Mouse (Mus musculus): ENCODE data around the gene Thnsl2.
A peak's percentile ranks its signal among the peaks of the same experiment; 100 is the strongest.

Gene Thnsl2

GRCm38 (mm10) chr6:71143894-71144455, at the start of gene Thnsl2:
Gene Thnsl2 (minus strand): TSS chr6:71144439.
- DNase-seq (ENCODE audit: low spot score in 2 of 2): peak; percentile 18 to 29

- DNase-seq (ENCODE audit: low spot score in 2 of 2): no peak
Observed at GRCm38 (mm10) chr6:71193151-71193740, 49.0 kb upstream of the Thnsl2 start.

- DNase-seq (ENCODE audit: low spot score in 2 of 2): no peak
Observed at GRCm38 (mm10) chr6:71190501-71190900, 46.3 kb upstream of the Thnsl2 start.

GRCm38 (mm10) chr6:71189578-71189977, 45.3 kb upstream of the Thnsl2 start:
- DNase-seq (ENCODE audit: low spot score in 2 of 2): no peak

GRCm38 (mm10) chr6:71184941-71185604, 40.8 kb upstream of the Thnsl2 start:
- DNase-seq (ENCODE audit: low spot score in 2 of 2): no peak

GRCm38 (mm10) chr6:71180596-71180995, 36.4 kb upstream of the Thnsl2 start:
- DNase-seq (ENCODE audit: low spot score in 2 of 2): no peak

GRCm38 (mm10) chr6:71172812-71173580, 28.8 kb upstream of the Thnsl2 start:
- DNase-seq (ENCODE audit: low spot score in 2 of 2): no peak

GRCm38 (mm10) chr6:71166551-71167169, 22.4 kb upstream of the Thnsl2 start:
- no peak for DNase-seq (ENCODE audit: low spot score in 2 of 2)

- no peak for DNase-seq (ENCODE audit: low spot score in 2 of 2)
Observed at GRCm38 (mm10) chr6:71164394-71164793, 20.2 kb upstream of the Thnsl2 start.

- DNase-seq (ENCODE audit: low spot score in 2 of 2): no peak
Observed at GRCm38 (mm10) chr6:71162269-71162668, 18.0 kb upstream of the Thnsl2 start.

- DNase-seq (ENCODE audit: low spot score in 2 of 2): no peak
Observed at GRCm38 (mm10) chr6:71161290-71161689, 17.1 kb upstream of the Thnsl2 start.

- DNase-seq (ENCODE audit: low spot score in 2 of 2): no peak
Observed at GRCm38 (mm10) chr6:71156674-71157326, 12.6 kb upstream of the Thnsl2 start.

- DNase-seq (ENCODE audit: low spot score in 2 of 2): no peak
Observed at GRCm38 (mm10) chr6:71154861-71155260, 10.6 kb upstream of the Thnsl2 start.

- DNase-seq (ENCODE audit: low spot score in 2 of 2): no peak
Observed at GRCm38 (mm10) chr6:71153486-71153885, 9.2 kb upstream of the Thnsl2 start.

- no peak for DNase-seq (ENCODE audit: low spot score in 2 of 2)
Observed at GRCm38 (mm10) chr6:71151098-71151497, 6.9 kb upstream of the Thnsl2 start.

GRCm38 (mm10) chr6:71149534-71149933, 5.3 kb upstream of the Thnsl2 start:
- no peak for DNase-seq (ENCODE audit: low spot score in 2 of 2)

GRCm38 (mm10) chr6:71148336-71148735, 4.1 kb upstream of the Thnsl2 start:
- DNase-seq (ENCODE audit: low spot score in 2 of 2): no peak

- no peak for DNase-seq (ENCODE audit: low spot score in 2 of 2)
Observed at GRCm38 (mm10) chr6:71145288-71145989, 1.2 kb upstream of the Thnsl2 start.

GRCm38 (mm10) chr6:71143154-71143893, 915 bp downstream of the Thnsl2 start:
- DNase-seq (ENCODE audit: low spot score in 2 of 2): no peak

GRCm38 (mm10) chr6:71135031-71135430, 9.2 kb downstream of the Thnsl2 start:
- no peak for DNase-seq (ENCODE audit: low spot score in 2 of 2)

Data from right cerebral cortex, postnatal 36 days (tissue).